In genomic region chr11:96937549-96938425, GRCm38 (mm10) we compare ENCODE assay signal across 8 mouse cellular contexts. TPM values are rescaled to one million over a fixed set of nuclear protein-coding genes. Genes with fewer than 3 reads are reported as not detected.
A peak's percentile ranks its signal among the peaks of the same experiment; 100 is the strongest.
DNase-seq lines count a peak whose midpoint lies in the region; ATAC-seq and TF ChIP-seq lines count a peak whose summit lies in the region.

No protein-coding gene starts in this region.

- DNase-seq in cerebellum, adult 18-20 months, result peak; percentile 36 to 53
- peak; percentile 32 for DNase-seq in A20 (ENCODE audit: low read depth, low spot score)
- no peak for DNase-seq in limb, embryonic 14.5 days (ENCODE audit: low spot score)
- DNase-seq in natural killer cell, adult 2 months (ENCODE audit: low spot score in 2 of 2), result peak; percentile 35 to 41
- no peak for DNase-seq in T-cell, adult 2 months (ENCODE audit: low spot score)

- no peak for ATAC-seq in cerebellum, adult (ENCODE audit: insufficient number of reproducible peaks, low FRiP score, low TSS enrichment)
- ATAC-seq in common myeloid progenitor, adult 5-6 weeks (replicated peaks; ENCODE audit: low read depth, poor library complexity, severe bottlenecking), result peak; percentile 50
- peak; percentile 68 for ATAC-seq in heart, embryonic 12.5 days (ENCODE audit: insufficient number of reproducible peaks, low FRiP score)
- peak; percentile 47; the same call in 1 of the 2 replicates for ATAC-seq in limb, embryonic 14.5 days (ENCODE audit: low FRiP score, low read depth)

- 50% methylated on average over 10 of the region's 10 CpGs for WGBS in heart, embryonic 12.5 days
- WGBS in limb, embryonic 14.5 days, result 55% methylated on average over 10 of the region's 10 CpGs

- no peaks in the 10 kb centered on the region for H3K27me3 ChIP-seq in heart, embryonic 12.5 days (replicated peaks)
- H3K27me3 ChIP-seq in limb, embryonic 14.5 days (ENCODE audit: control insufficient read depth, insufficient read depth, low read length), result no peaks in the 10 kb centered on the region

- H3K27ac ChIP-seq in heart, embryonic 12.5 days (ENCODE audit: poor library complexity, severe bottlenecking), result no peak overlapping the region
- no peak overlapping the region for H3K27ac ChIP-seq in limb, embryonic 14.5 days (replicated peaks; ENCODE audit: low read depth, low read length)

- TF ChIP-seq POLR2A in limb, embryonic 14.5 days (IDR thresholded peaks at IDR 0.05; ENCODE audit: borderline replicate concordance, extremely low read depth, insufficient read depth, insufficient read length), result no peak

- H3K36me3 ChIP-seq in heart, embryonic 12.5 days, result peaks cover 7% of the 10 kb centered on the region; the same call in 1 of the 2 replicates
- H3K36me3 ChIP-seq in limb, embryonic 14.5 days (ENCODE audit: control insufficient read depth, insufficient read depth, low read length), result no peaks in the 10 kb centered on the region

- no peak overlapping the region for H3K4me3 ChIP-seq in heart, embryonic 12.5 days
- no peak overlapping the region for H3K4me3 ChIP-seq in limb, embryonic 14.5 days (replicated peaks; ENCODE audit: low read length)

- no peak overlapping the region for H3K4me2 ChIP-seq in heart, embryonic 12.5 days
- no peak overlapping the region for H3K4me2 ChIP-seq in limb, embryonic 14.5 days (replicated peaks; ENCODE audit: low read depth, low read length, severe bottlenecking)

- H3K4me1 ChIP-seq in heart, embryonic 12.5 days (replicated peaks), result peaks cover 6% of the 10 kb centered on the region; the same call in 1 of the 2 replicates
- H3K4me1 ChIP-seq in limb, embryonic 14.5 days (ENCODE audit: control insufficient read depth, insufficient read depth, low read length), result no peaks in the 10 kb centered on the region

- no peak overlapping the region for H3K9ac ChIP-seq in heart, embryonic 12.5 days
- no peak overlapping the region for H3K9ac ChIP-seq in limb, embryonic 14.5 days (ENCODE audit: low read depth, low read length, severe bottlenecking)

- H3K9me3 ChIP-seq in heart, embryonic 12.5 days (replicated peaks), result no peaks in the 10 kb centered on the region
- no peaks in the 10 kb centered on the region for H3K9me3 ChIP-seq in limb, embryonic 14.5 days (ENCODE audit: control insufficient read depth, low read length)

RNA-seq across cellular contexts. Expression of gene Pnpo, which starts 6.0 kb away (rescaled TPM):
- total RNA-seq in common myeloid progenitor, adult 5-6 weeks (2017), result 24.8 and 31.9 TPM in 2 replicates
- 37.7 and 40.5 TPM in 2 replicates for polyA plus RNA-seq in heart, embryonic 12.5 days (2016; fragmentation: Nextera tagmentation; extraction: Ambion mirVana)
- polyA plus RNA-seq in limb, embryonic 14.5 days (2012; rRNA removed), result 13.9 and 15.4 TPM in 2 replicates
- polyA plus RNA-seq in limb, embryonic 14.5 days (2014; fragmentation: Nextera tagmentation; extraction: Ambion mirVana), result 22.6 and 24.2 TPM in 2 replicates

RNA-seq across cellular contexts. Expression of gene Prr15l, which starts 9.9 kb away (rescaled TPM):
- 0.58 TPM in 1 of 2 replicates, not detected in the other for total RNA-seq in common myeloid progenitor, adult 5-6 weeks (2017)
- polyA plus RNA-seq in heart, embryonic 12.5 days (2016; fragmentation: Nextera tagmentation; extraction: Ambion mirVana), result 0.46 and 0.51 TPM in 2 replicates
- polyA plus RNA-seq in limb, embryonic 14.5 days (2012; rRNA removed), result 0.47 and 1.2 TPM in 2 replicates
- 3.3 and 3.7 TPM in 2 replicates for polyA plus RNA-seq in limb, embryonic 14.5 days (2014; fragmentation: Nextera tagmentation; extraction: Ambion mirVana)

RNA-seq across cellular contexts. Expression of gene Cdk5rap3, which starts 21.5 kb away (rescaled TPM):
- total RNA-seq in common myeloid progenitor, adult 5-6 weeks (2017), result 38.2 and 47.8 TPM in 2 replicates
- 52.3 and 58.0 TPM in 2 replicates for polyA plus RNA-seq in heart, embryonic 12.5 days (2016; fragmentation: Nextera tagmentation; extraction: Ambion mirVana)
- polyA plus RNA-seq in limb, embryonic 14.5 days (2012; rRNA removed), result 71.4 and 74.5 TPM in 2 replicates
- 79.6 and 83.6 TPM in 2 replicates for polyA plus RNA-seq in limb, embryonic 14.5 days (2014; fragmentation: Nextera tagmentation; extraction: Ambion mirVana)

RNA-seq across cellular contexts. Expression of gene Sp2, which starts 45.0 kb away (rescaled TPM):
- 3.2 and 3.6 TPM in 2 replicates for total RNA-seq in common myeloid progenitor, adult 5-6 weeks (2017)
- 18.0 and 19.9 TPM in 2 replicates for polyA plus RNA-seq in heart, embryonic 12.5 days (2016; fragmentation: Nextera tagmentation; extraction: Ambion mirVana)
- polyA plus RNA-seq in limb, embryonic 14.5 days (2012; rRNA removed), result 16.0 and 22.3 TPM in 2 replicates
- 17.1 and 18.7 TPM in 2 replicates for polyA plus RNA-seq in limb, embryonic 14.5 days (2014; fragmentation: Nextera tagmentation; extraction: Ambion mirVana)

Comparison
In these comparisons a context has a peak if more than half of its experiments do, and no peak if none do; other contexts are left out.
1. DNase-seq: peak in cerebellum, adult 18-20 months (2 of 2), A20 (single experiment) and natural killer cell, adult 2 months (2 of 2); none in limb, embryonic 14.5 days (single experiment) and T-cell, adult 2 months (single experiment).